Mouse (Mus musculus) T-helper 2 cell (primary cell): ENCODE data around the gene Pld3.

ENCODE experiments used
- in situ Hi-C: fragments of 300-600 bp; cut with MboI, MseI; formaldehyde crosslinking; loops from one replicate; pipeline ENCODE4 v1.15.1; 2025; ENCODE audit warnings: high pct_unique_total_duplicates

Pld3 gene

GRCm38 (mm10) chr7:27487740-27488268 lies 65.2 kb downstream of the Pld3 start:
- in situ Hi-C loops, result no loop called here

- in situ Hi-C loops, result no loop called here
Observed at GRCm38 (mm10) chr7:27486770-27487697, 66.0 kb downstream of the Pld3 start, which contains the start of gene Sertad1. Gene Sertad1 (plus strand): TSS chr7:27486910.

- in situ Hi-C loops, result no loop called here
Observed at GRCm38 (mm10) chr7:27486102-27486769, 66.8 kb downstream of the Pld3 start.

GRCm38 (mm10) chr7:27483860-27484259 lies 69.2 kb downstream of the Pld3 start:
- in situ Hi-C loops, result no loop called here
